Mouse (Mus musculus): ENCODE measurements at regions not wholly inside any gene's neighbourhood (a gene's known extent, or its start where the extent isn't known, plus 50 kb on each side); places are given as distances from the start of the nearest gene placed in this dataset.
A peak's percentile ranks its signal among the peaks of the same experiment; 100 is the strongest.

- no peak for ATAC-seq (replicated peaks; ENCODE audit: low read depth, poor library complexity, severe bottlenecking)
These were observed 3475.7 kb upstream of the Gm7489 start for GRCm38 (mm10) chr15:50408985-50409384.

DNA sequence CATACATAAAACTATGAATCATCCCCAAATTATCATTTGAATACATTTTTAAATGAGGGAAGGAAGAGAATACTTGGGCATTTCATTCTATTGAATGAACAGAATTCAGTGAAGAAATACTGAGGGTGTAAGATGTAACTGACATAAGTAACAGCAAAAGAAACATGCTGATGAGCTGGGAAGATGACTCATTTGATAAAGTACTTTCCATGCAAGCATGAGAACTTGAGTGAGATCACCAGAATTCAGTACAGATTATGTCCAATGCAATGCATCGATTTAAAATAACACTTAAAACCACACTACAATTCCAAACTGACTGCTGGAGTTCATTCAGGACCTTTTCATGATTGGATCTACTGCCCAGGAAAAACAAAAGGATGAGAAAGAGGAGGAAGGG, 3467.1 kb upstream of the Gm7489 start:
- ATAC-seq (replicated peaks; ENCODE audit: low read depth, poor library complexity, severe bottlenecking): no peak

GRCm38 (mm10) chr15:50423082-50423665, 3461.5 kb upstream of the Gm7489 start:
- ATAC-seq (replicated peaks; ENCODE audit: low read depth, poor library complexity, severe bottlenecking): no peak

- ATAC-seq (replicated peaks; ENCODE audit: low read depth, poor library complexity, severe bottlenecking): 0 out of 2 replicates have a peak, but pooled peaks have one; percentile 15
These were observed 3435.1 kb upstream of the Gm7489 start for GRCm38 (mm10) chr15:50449604-50450003.

GRCm38 (mm10) chr15:50472626-50473025, 3412.1 kb upstream of the Gm7489 start:
- no peak for ATAC-seq (replicated peaks; ENCODE audit: low read depth, poor library complexity, severe bottlenecking)

GRCm38 (mm10) chr15:50498716-50499115, 3386.0 kb upstream of the Gm7489 start:
- ATAC-seq (replicated peaks; ENCODE audit: low read depth, poor library complexity, severe bottlenecking): no peak

DNA sequence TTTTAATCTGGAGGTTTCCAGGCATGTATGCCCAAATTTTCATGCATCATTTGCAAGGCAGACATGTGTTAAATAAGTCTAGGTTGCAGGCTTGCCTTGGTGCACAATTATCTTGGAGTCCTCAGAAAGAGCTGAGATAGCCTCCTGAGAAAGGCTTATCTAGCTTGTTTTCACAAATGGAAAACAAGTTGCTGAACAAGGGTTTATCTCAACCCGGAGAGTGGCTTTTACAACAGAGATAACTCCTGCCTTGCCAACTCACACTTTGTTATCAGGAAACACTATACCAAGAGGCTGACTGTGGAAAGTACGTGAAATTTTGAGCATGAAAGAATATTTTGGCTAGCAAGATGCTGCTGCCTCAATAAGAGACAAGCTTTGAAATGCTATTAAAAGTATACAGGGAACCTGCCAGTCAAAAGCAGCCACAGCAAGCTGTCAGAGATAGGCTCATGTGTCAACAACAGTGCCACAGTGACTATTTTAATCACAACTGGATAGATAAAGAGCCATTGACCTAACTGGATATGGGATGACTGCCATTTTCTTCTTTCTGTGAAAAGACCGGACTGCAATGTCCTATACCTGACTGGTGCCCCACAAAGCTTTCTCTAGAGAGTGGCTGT, 3376.6 kb upstream of the Gm7489 start:
- peak; percentile 73 for ATAC-seq (replicated peaks; ENCODE audit: low read depth, poor library complexity, severe bottlenecking)

DNA sequence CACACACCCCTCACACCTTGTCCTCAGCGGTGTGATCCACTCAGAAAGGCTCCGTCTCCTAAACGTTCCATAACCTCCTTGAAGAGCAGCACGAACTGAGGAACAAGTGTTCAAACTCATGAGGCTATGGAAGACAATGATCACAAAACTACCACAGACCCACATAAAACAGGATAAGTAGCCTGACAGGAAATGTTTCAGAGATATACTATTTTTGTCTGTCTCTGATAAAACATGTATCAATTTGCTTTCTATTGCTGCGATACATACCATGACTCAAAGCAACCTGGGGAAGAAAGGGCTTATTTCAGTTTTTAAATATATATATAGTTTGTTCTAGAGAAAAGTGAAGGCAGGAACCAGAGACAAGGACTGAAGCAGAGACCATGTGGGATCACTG, 3371.7 kb upstream of the Gm7489 start:
- ATAC-seq (replicated peaks; ENCODE audit: low read depth, poor library complexity, severe bottlenecking): no peak

DNA sequence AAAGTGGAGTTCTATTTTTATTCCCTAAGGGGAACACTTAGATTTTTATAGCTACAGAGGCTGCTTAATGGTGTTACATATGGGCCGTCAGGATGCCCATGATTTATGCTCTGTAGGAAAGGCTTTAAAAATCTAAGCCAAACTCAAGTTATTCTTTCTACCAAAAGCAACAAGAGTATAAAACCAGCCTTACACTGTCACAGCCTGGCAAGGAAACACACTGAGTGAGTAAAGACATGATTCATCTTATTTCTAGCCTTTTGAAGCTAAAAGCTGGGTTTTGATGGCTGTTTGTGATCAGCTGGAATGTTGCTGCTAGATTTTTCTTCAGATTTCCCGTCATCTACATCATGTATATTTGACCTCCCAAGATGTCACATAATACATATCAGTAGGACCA, 3359.9 kb upstream of the Gm7489 start:
- no peak for ATAC-seq (replicated peaks; ENCODE audit: low read depth, poor library complexity, severe bottlenecking)

GRCm38 (mm10) chr15:50534490-50534889, 3350.2 kb upstream of the Gm7489 start:
- ATAC-seq (replicated peaks; ENCODE audit: low read depth, poor library complexity, severe bottlenecking): no peak

GRCm38 (mm10) chr15:50563611-50564010, 3321.1 kb upstream of the Gm7489 start:
- ATAC-seq (replicated peaks; ENCODE audit: low read depth, poor library complexity, severe bottlenecking): no peak

GRCm38 (mm10) chr15:50580811-50581210, 3303.9 kb upstream of the Gm7489 start:
- ATAC-seq (replicated peaks; ENCODE audit: low read depth, poor library complexity, severe bottlenecking): no peak

DNA sequence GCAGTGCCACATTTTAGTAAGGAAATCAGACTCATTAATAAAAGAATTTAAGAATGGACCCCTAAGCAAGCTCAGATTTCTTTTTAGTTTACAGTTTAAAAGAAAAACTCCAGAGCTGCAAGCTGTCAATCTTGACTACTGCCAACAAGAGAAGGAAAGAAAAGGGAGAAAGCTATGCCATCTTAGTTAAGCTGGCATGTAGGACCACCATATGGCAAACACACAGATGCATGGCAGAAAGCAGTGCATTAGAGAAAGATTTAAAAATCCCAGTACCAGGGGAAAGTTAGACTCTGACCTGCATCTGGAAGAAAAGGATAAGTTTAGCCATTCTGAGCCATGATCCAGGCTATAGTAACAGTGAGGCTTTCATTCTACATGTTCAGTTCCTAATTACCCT, 3300.8 kb upstream of the Gm7489 start:
- no peak for ATAC-seq (replicated peaks; ENCODE audit: low read depth, poor library complexity, severe bottlenecking)

- no peak for ATAC-seq (replicated peaks; ENCODE audit: low read depth, poor library complexity, severe bottlenecking)
These were observed 3299.2 kb upstream of the Gm7489 start for GRCm38 (mm10) chr15:50585496-50585895.

Measured in common myeloid progenitor, adult 5-6 weeks (primary cell).